Mouse (Mus musculus): Measurements from ENCODE around the gene Cish.

GRCm38 (mm10) chr9:107285009-107285408 is 10.8 kb upstream of the Cish start:
- TF ChIP-seq CTCF (IDR thresholded peaks at IDR 0.05; ENCODE audit: control insufficient read depth, insufficient read depth, insufficient read length) = no peak
- no peak for TF ChIP-seq MYOD1 (IDR thresholded peaks at IDR 0.05; ENCODE audit: control insufficient read depth, insufficient read length, low read depth)
- TF ChIP-seq MAX (IDR thresholded peaks at IDR 0.05) = no peak
